Mouse (Mus musculus): ENCODE data around the gene Gm45234.

DNA sequence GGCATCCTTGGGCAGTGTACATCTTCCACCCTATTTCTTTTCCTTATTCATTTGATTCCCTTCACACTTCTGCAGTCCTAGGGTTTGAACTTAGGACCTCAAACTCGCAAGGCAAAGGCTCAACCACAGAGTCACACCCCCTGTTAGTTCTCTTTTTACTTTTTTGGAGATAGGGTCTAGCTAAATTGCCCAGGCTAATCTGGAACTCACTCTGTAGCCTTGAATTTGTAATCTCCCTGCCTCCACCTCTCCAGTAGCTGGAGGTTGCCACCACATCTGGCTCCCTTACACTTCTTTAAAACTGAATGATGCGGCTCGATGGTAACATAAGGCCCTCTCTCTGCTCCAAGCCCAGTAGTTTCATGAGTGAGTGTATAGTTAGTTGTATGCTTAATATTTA, 21.4 kb downstream of the Gm45234 start:
- no peak for TF ChIP-seq POLR2A (IDR thresholded peaks at IDR 0.05; ENCODE audit: insufficient read length, low read depth)
- no peak for TF ChIP-seq MAX (IDR thresholded peaks at IDR 0.05; ENCODE audit: low read depth)
- TF ChIP-seq TCF12 (IDR thresholded peaks at IDR 0.05; ENCODE audit: insufficient read depth, poor library complexity, severe bottlenecking): no peak
- TF ChIP-seq POLR2AphosphoS2 (IDR thresholded peaks at IDR 0.05; ENCODE audit: insufficient read length, low read depth): no peak
- TF ChIP-seq E2F4 (IDR thresholded peaks at IDR 0.05; ENCODE audit: insufficient read depth): no peak
- TF ChIP-seq CEBPB (IDR thresholded peaks at IDR 0.05; ENCODE audit: insufficient read depth, poor library complexity, severe bottlenecking): no peak
- no peak for TF ChIP-seq TCF3 (IDR thresholded peaks at IDR 0.05; ENCODE audit: insufficient read length, low read depth)
- no peak for TF ChIP-seq REST (IDR thresholded peaks at IDR 0.05; ENCODE audit: insufficient read depth, insufficient read length)

Measured in myocyte (in vitro differentiated cells).